Mouse (Mus musculus) midbrain, embryonic 12.5 days (tissue): Measurements from ENCODE around the gene Aox3. TPM values are rescaled to one million over a fixed set of nuclear protein-coding genes. Genes with fewer than 3 reads are reported as not detected.

Source experiments
- ATAC-seq: fragments of 200-750 bp; cut with Nextera tagmentation; 2 replicates; pipeline ENCODE4 v1.8.0; 2017; ENCODE audit warnings: low read depth, moderate TSS enrichment, moderate library complexity; ENCODE audit not compliant: low FRiP score
- H3K27ac ChIP-seq: fragments of 300-500 bp; sonication (generic); replicated peaks from 2 replicates; pipeline ENCODE4 v1.5.1; 2016; ENCODE audit warnings: mild to moderate bottlenecking
- H3K27me3 ChIP-seq: fragments of 300-500 bp; sonication (generic); 2 replicates; pipeline ENCODE4 v1.6.1; 2016; ENCODE audit warnings: mild to moderate bottlenecking
- H3K36me3 ChIP-seq: fragments of 300-500 bp; sonication (generic); 2 replicates; pipeline ENCODE4 v1.6.1; 2016
- H3K4me1 ChIP-seq: fragments of 300-500 bp; sonication (generic); 2 replicates; pipeline ENCODE4 v1.6.1; 2016
- H3K4me2 ChIP-seq: fragments of 300-500 bp; sonication (generic); replicated peaks from 2 replicates; pipeline ENCODE4 v1.6.1; 2016; ENCODE audit warnings: mild to moderate bottlenecking, moderate library complexity
- H3K4me3 ChIP-seq: fragments of 300-500 bp; sonication (generic); 2 replicates; pipeline ENCODE4 v1.5.1; 2016; ENCODE audit warnings: mild to moderate bottlenecking
- H3K9ac ChIP-seq: fragments of 300-500 bp; sonication (generic); replicated peaks from 2 replicates; pipeline ENCODE4 v1.6.1; 2016; ENCODE audit warnings: mild to moderate bottlenecking, moderate library complexity
- H3K9me3 ChIP-seq: fragments of 300-500 bp; sonication (generic); 2 replicates; pipeline ENCODE4 v1.6.1; 2016; ENCODE audit warnings: mild to moderate bottlenecking
- WGBS: fragments of 180-500 bp; shearing (Covaris S2); methylation state at CpG from one replicate; pipeline ENCODE4 v1.1.7; 2016; 5-methylcytosine and 5-hydroxymethylcytosine counted together
- polyA plus RNA-seq: library from polyadenylated mRNA; unstranded; fragments of >200 nt; fragmentation: Nextera tagmentation; extraction: Ambion mirVana; gene quantifications from 2 replicates; pipeline ENCODE4 v1.2.1, GENCODE M21; 2016

Aox3 gene
- polyA plus RNA-seq, 1 experiment from 2014 or later: 0.04 TPM

DNA sequence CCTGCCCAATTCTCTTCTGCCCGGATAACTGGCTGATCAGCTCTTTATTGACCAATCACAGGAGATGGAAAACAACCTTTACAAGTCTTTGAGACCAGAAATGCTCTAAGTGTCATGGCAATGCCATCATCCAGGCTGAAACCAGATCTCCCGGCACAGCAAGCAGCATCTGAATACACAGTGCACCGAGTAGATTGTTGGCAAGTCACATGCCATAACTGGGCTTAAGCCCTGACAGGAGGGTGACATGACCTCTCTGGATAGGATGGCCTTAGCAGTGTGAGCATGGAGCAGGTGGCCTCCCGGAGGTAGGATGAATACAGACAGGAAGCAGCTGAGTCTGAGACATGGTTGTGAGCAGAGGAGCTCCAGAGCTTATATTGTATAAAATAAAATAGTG, 32.5 kb upstream of the Aox3 start:
- Histone ChIP-seq H3K27me3 (no peaks in the 10 kb centered on the region), H3K27ac (no peak overlapping the region), H3K36me3 (no peaks in the 10 kb centered on the region), H3K4me1 (no peaks in the 10 kb centered on the region), H3K9me3 (no peaks in the 10 kb centered on the region), H3K4me3 (no peak overlapping the region), H3K9ac (no peak overlapping the region), H3K4me2 (no peak overlapping the region)
- 79% methylated on average over 4 of the region's 4 CpGs for WGBS
- no peak for ATAC-seq

DNA sequence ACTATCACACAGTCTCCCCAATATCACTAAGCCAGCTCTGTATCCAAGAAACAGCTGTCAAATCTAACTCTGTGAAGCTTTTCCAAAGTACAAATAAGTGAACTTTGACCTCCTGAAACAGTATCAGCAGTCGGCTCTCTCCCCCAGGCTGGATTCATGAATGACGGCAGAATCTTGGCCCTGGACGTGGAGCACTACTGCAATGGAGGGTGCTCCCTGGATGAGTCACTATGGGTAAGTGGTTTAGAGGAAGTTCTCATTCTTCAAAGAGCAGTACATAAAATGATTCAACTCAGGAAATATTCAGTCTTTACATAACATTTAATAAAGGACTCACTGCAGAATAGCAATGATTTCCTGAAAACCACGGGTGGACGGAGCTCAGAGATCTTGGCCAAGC, 31.6 kb upstream of the Aox3 start:
- H3K4me1 ChIP-seq: no peaks in the 10 kb centered on the region
- H3K9ac ChIP-seq: no peak overlapping the region
- H3K36me3 ChIP-seq: no peaks in the 10 kb centered on the region
- 92% methylated on average over 5 of the region's 5 CpGs for WGBS
- no peak overlapping the region for H3K4me3 ChIP-seq
- H3K4me2 ChIP-seq: no peak overlapping the region
- no peak overlapping the region for H3K27ac ChIP-seq
- ATAC-seq: no peak
- H3K27me3 ChIP-seq: no peaks in the 10 kb centered on the region
- H3K9me3 ChIP-seq: no peaks in the 10 kb centered on the region

DNA sequence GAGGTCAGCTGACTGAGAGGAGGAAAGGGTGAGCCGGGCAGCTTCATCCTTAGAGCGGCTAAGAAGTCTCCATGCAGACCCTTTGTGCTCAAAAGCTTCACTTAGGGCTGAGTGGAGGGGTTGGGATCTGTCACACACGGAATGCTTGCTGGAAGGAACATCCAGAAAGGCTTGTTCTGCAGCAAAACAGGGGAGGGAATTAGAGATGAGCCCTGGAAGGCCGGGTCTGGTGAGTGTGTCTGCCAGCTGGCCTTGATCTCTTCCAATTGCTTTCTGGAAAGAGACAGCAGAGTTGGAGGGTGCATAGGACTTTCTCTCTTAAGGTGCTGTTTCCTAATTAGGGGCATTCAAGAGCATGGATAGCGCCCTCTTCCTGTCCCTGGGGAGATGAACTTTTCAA, 23.6 kb upstream of the Aox3 start:
- Histone ChIP-seq H3K4me1 (no peaks in the 10 kb centered on the region), H3K4me3 (no peak overlapping the region), H3K9me3 (no peaks in the 10 kb centered on the region), H3K27ac (no peak overlapping the region), H3K36me3 (no peaks in the 10 kb centered on the region), H3K27me3 (no peaks in the 10 kb centered on the region), H3K4me2 (no peak overlapping the region), H3K9ac (no peak overlapping the region)
- no peak for ATAC-seq
- WGBS: 68% methylated on average over 5 of the region's 5 CpGs

DNA sequence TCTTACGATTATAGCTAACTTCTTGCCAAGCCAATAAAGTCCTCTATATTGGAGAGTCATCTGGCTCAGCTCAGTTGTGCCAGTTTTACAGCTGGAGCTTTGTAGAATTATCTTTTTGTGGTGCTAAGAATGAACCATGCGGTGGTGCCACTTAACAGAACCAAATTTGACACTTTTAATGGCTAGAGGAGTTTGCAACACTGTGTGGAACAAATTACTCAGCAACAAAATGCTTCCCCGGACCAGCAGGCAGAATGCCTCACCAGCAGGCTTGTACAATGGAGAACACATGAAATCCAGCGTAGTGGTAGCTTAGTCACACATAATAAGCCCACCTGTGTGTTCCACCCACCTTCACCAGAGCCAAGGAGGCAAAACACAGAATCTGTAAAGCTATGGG, 22.7 kb upstream of the Aox3 start:
- Histone ChIP-seq H3K36me3 (no peaks in the 10 kb centered on the region), H3K4me2 (no peak overlapping the region), H3K27me3 (no peaks in the 10 kb centered on the region), H3K4me1 (no peaks in the 10 kb centered on the region), H3K4me3 (no peak overlapping the region), H3K27ac (no peak overlapping the region), H3K9me3 (no peaks in the 10 kb centered on the region), H3K9ac (no peak overlapping the region)
- no peak for ATAC-seq
- WGBS: 90% methylated on average over 4 of the region's 4 CpGs

DNA sequence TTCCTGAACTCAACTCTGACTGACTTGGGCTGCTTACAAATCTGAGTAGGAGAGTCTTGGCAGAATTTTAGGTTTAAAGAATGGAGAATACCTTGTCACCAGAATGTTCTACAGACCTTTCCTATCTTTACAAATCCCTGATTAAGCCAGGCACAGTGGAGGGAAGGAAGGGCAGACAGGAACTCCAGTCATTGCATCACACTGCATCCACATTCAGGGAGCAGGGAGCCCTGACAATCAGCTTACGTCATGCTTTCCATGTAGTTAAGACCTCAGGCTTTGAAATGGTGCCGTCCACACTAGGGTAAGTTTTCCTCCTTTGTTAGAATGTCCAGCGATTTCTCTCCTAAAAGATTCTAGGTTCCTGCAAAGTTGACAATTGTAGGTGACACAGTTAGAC, 21.7 kb upstream of the Aox3 start:
- Histone ChIP-seq H3K36me3 (no peaks in the 10 kb centered on the region), H3K27me3 (no peaks in the 10 kb centered on the region), H3K9ac (no peak overlapping the region), H3K9me3 (no peaks in the 10 kb centered on the region), H3K4me1 (no peaks in the 10 kb centered on the region), H3K27ac (no peak overlapping the region), H3K4me2 (no peak overlapping the region), H3K4me3 (no peak overlapping the region)
- 78% methylated on average over 3 of the region's 3 CpGs for WGBS
- no peak for ATAC-seq

DNA sequence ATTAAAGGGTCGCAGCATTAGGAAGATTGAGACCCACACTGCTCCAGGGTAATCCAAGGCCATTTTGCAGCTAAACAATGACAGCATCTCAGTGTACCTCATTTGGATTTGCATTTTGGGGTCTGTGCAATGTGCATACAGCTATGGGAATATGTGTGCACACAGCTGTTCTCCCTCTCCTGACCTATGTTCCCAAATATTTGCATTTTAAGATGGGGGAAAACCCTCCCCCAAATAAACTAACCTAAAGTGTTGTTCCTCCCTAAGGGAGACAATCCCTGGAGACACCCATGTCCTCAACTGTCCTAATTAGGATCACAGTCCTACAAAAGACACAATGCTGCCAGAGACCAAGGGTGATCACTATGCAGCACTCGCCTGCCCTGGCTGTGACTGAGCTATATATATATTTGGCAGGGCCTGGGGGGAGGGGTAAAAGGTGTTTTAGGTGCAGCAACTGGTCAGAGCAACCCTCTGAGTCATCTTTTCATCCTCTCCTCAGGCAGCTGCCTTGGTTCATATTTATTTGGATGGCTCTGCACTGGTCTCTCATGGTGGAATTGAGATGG, 20.9 kb upstream of the Aox3 start:
- no peak overlapping the region for H3K9ac ChIP-seq
- H3K4me3 ChIP-seq: no peak overlapping the region
- H3K36me3 ChIP-seq: no peaks in the 10 kb centered on the region
- H3K27ac ChIP-seq: no peak overlapping the region
- no peaks in the 10 kb centered on the region for H3K27me3 ChIP-seq
- no peak for ATAC-seq
- 84% methylated on average over 2 of the region's 2 CpGs for WGBS
- no peaks in the 10 kb centered on the region for H3K9me3 ChIP-seq
- no peaks in the 10 kb centered on the region for H3K4me1 ChIP-seq
- no peak overlapping the region for H3K4me2 ChIP-seq

DNA sequence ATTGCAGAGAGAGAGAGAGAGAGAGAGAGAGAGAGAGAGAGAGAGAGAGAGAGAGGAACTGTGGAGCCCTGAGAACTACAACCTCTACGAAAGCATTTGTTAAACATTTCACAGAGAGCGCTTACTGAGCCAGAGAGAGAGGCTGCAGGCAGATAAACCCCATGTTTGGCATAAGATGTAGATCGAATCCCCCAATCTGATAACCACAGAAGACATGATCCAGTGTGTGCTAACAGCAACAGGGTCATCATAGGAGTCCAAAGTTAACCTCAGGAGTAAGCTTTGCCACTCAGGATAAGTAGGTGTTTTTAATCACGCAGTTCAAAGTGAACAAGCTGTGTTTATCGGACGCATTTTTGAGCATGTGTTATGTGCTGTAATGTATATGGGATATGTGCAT, 15.6 kb upstream of the Aox3 start:
- Histone ChIP-seq H3K27me3 (no peaks in the 10 kb centered on the region), H3K4me3 (no peak overlapping the region), H3K4me2 (no peak overlapping the region), H3K36me3 (no peaks in the 10 kb centered on the region), H3K27ac (no peak overlapping the region), H3K9ac (no peak overlapping the region), H3K9me3 (no peaks in the 10 kb centered on the region), H3K4me1 (no peaks in the 10 kb centered on the region)
- no peak for ATAC-seq
- WGBS: 92% methylated on average over 6 of the region's 6 CpGs

DNA sequence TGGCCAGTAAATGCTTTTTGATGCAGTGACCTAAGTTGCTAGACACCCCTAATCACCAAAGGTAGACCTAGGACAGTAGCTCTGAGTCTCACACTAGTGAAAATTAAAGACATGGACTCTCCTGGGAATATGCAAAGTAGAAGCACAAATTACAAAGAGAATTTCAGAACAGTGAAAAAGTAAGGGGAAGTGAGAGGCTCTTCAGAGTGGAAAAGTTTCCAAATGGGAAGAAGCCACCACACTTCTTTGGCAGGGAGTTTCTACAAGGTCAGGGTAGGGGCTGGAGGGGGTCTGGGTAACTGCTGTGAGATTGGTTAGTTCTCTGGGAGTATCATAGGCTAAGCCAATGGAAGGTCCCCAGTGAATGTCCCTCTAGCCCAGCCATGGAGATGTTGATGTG, 13.8 kb upstream of the Aox3 start:
- ATAC-seq: no peak
- no peak overlapping the region for H3K9ac ChIP-seq
- no peak overlapping the region for H3K27ac ChIP-seq
- H3K4me1 ChIP-seq: no peaks in the 10 kb centered on the region
- H3K36me3 ChIP-seq: no peaks in the 10 kb centered on the region
- no peak overlapping the region for H3K4me3 ChIP-seq
- no peaks in the 10 kb centered on the region for H3K9me3 ChIP-seq
- no peak overlapping the region for H3K4me2 ChIP-seq
- no peaks in the 10 kb centered on the region for H3K27me3 ChIP-seq

DNA sequence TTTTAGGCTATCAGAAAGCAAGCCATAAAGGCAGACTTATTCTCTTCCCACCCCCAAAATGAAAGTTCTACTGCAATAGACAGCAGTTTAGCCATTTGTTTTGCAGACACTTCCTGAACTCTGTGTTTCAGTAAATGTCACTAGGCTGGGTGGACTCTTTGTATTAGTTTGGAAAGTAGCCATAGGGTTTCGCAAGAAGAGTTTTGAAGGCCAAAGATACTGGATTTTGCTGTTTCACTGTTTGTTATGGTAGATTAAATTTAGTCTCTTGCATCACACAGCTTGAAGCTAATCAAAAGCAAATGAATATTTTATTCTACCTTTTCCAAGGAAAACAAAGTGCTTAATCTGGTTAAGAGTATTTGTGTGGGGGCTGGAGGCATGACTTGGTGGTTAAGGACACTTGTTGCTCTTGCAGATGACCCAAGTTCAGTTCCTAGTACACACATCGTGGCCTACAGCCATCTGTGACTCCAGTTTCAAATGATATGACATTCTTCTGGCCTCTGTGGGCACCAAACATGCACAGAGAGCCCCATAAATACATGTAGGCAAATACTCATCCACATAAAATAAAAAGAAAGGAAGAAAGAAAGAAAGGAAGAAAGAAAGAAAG, 11.3 kb upstream of the Aox3 start:
- H3K4me1 ChIP-seq: no peaks in the 10 kb centered on the region
- H3K9me3 ChIP-seq: no peaks in the 10 kb centered on the region
- no peaks in the 10 kb centered on the region for H3K27me3 ChIP-seq
- H3K4me3 ChIP-seq: no peak overlapping the region
- no peak overlapping the region for H3K4me2 ChIP-seq
- ATAC-seq: no peak
- no peak overlapping the region for H3K9ac ChIP-seq
- no peak overlapping the region for H3K27ac ChIP-seq
- no peaks in the 10 kb centered on the region for H3K36me3 ChIP-seq
- 82% methylated on average over 2 of the region's 2 CpGs for WGBS

DNA sequence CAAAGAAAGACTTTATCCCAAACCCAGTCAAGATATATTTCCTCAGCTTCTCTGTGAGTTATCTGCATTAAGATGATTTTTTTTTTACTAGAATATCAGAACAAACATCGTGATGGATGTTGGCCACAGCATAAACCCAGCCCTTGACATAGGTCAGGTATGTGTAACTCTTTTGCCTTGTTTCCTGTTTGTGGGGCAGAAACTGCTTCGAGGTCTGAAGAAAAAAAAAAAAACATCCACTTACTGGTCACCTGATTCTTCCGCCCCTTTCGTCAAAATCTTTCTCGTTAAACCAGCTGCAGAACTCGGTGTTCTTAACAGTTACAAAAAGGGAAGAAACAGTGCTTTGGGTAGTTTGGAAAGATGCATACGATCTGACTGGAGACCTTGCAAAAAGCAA, 10.4 kb upstream of the Aox3 start:
- no peaks in the 10 kb centered on the region for H3K36me3 ChIP-seq
- ATAC-seq: no peak
- no peaks in the 10 kb centered on the region for H3K9me3 ChIP-seq
- H3K4me3 ChIP-seq: no peak overlapping the region
- no peak overlapping the region for H3K4me2 ChIP-seq
- no peaks in the 10 kb centered on the region for H3K4me1 ChIP-seq
- no peak overlapping the region for H3K27ac ChIP-seq
- no peak overlapping the region for H3K9ac ChIP-seq
- 83% methylated on average over 7 of the region's 7 CpGs for WGBS
- H3K27me3 ChIP-seq: no peaks in the 10 kb centered on the region

DNA sequence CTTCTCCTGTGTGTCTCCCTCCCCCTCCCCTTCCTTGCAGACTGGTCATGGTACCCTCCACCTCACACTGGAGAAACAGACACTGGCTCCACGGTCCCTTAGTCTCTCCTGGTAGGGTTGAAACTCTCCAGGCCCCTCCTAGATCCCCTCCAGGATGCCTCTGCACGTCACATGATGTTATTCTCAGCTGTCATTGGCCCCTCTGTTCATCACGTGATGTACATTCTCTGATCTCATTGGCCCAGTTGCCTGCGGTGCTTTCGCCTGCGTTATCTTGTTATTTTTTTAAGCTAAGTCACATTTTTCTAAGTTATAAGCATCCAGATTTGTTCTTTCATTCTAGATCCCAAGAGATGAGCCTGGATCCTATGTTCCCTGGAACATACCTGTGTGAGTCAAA, 7.2 kb upstream of the Aox3 start:
- ATAC-seq: no peak
- H3K27me3 ChIP-seq: no peaks in the 10 kb centered on the region
- H3K9me3 ChIP-seq: no peaks in the 10 kb centered on the region
- H3K4me3 ChIP-seq: no peak overlapping the region
- WGBS: 88% methylated on average over 6 of the region's 6 CpGs
- H3K9ac ChIP-seq: no peak overlapping the region
- no peaks in the 10 kb centered on the region for H3K4me1 ChIP-seq
- H3K27ac ChIP-seq: no peak overlapping the region
- no peaks in the 10 kb centered on the region for H3K36me3 ChIP-seq
- no peak overlapping the region for H3K4me2 ChIP-seq

DNA sequence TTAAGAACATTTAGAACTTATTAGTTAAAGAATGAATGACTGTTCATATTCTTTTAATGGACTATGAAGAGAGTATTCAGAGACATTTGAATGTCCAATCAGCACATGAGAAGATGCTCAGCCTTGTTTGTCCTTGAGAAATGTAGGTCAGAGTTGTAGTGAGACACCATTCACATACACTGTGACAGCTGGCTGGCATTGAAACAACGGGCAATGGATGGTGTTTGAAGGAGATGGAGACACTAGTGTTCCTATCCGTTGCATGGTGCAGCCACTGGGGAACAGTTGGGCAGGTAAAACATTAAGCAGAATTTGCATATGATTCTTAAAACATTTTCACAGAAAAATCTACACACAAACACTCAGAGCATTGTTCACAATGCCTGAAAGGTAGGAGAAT, 5.9 kb upstream of the Aox3 start:
- WGBS: 92% methylated on average over 2 of the region's 2 CpGs
- Histone ChIP-seq H3K4me1 (no peaks in the 10 kb centered on the region), H3K27ac (no peak overlapping the region), H3K4me3 (no peak overlapping the region), H3K27me3 (no peaks in the 10 kb centered on the region), H3K9me3 (no peaks in the 10 kb centered on the region), H3K36me3 (no peaks in the 10 kb centered on the region), H3K4me2 (no peak overlapping the region), H3K9ac (no peak overlapping the region)
- no peak for ATAC-seq

DNA sequence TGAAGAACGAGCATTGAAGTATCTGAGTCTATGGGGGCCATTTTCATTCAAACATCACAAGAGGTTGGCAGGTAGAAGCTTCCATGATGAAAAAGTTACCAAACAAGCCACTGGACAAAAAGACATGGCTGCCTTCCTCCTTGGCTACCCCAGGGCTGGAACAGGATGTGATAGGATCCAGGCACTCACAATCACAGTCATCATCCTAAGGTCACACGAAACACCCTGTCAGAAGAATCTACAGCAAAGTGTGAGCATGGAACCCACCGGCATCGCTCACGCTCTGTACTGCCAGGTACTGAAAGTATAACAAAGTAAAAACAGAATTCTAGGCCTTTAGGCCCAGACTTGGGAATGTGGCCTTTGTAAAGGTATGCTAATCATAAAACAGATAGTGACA, 2.7 kb upstream of the Aox3 start:
- Histone ChIP-seq H3K27me3 (no peaks in the 10 kb centered on the region), H3K9me3 (no peaks in the 10 kb centered on the region), H3K36me3 (no peaks in the 10 kb centered on the region), H3K27ac (no peak overlapping the region), H3K9ac (no peak overlapping the region), H3K4me2 (no peak overlapping the region), H3K4me3 (no peak overlapping the region), H3K4me1 (no peaks in the 10 kb centered on the region)
- ATAC-seq: no peak
- WGBS: 93% methylated on average over 5 of the region's 5 CpGs
